Mouse (Mus musculus): ENCODE results near the gene Gpr180. TPM values are rescaled to one million over a fixed set of nuclear protein-coding genes. Genes with fewer than 3 reads are reported as not detected.

Gpr180 gene
- total and polyA plus RNA-seq, 2 experiments: 28.0 to 32.7 TPM

DNA sequence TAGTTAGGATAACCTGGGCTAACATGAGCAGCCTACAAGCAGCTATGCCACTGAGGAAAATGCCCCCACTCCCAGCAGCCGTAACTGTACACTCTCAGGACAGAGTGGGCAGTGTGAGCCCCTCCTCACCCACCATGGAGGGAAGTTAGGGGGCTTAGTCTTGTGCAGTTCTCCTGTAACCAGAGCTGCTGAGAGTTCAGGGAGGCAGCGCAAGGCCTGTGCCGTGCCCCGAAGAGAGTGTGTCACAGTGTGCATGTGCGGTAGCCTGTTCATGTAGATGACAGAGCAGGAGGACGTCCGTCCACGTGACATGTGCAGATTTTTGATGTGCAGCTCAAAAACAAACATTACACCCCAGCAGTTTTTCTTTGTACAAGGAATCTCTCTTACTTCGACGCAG, 19.8 kb downstream of the Gpr180 start:
- no peak for DNase-seq (ENCODE audit: extremely low read depth, low read depth, low spot score)
- WGBS: 88% methylated on average over 10 of the region's 10 CpGs
- H3K79me2 ChIP-seq (ENCODE audit: control insufficient read depth, insufficient read depth, low read length): no peaks in the 10 kb centered on the region; the same call in none of the 2 replicates

DNA sequence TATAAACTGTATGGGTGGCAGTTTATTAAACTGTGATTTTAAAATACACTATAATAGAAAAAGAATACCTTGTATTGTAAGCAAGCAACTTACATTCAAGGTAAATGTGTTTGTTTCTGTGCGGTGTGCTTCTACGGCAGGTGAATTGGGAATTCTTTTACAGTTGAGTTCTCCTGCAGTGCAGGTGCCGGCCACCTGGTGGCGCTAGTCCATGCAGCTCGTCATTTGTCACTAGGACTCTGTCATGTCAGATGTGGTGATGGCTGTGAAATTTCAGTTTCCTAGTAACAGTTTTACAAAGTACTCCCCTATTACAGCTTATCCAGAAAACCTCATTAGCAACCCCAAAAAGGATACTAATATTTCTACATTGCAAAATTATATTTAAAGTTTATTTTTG, 20.2 kb downstream of the Gpr180 start:
- Histone ChIP-seq H3K4me3 (ENCODE audit: insufficient read depth, low read depth, low read length) (no peak overlapping the region; the same call in 1 of the 2 replicates), H3K27ac (replicated peaks; ENCODE audit: insufficient read depth, low read depth, low read length) (no peak overlapping the region), H3K36me3 (ENCODE audit: control insufficient read depth, insufficient read depth, low read length) (peaks cover 21% of the 10 kb centered on the region), H3K27me3 (ENCODE audit: control insufficient read depth, insufficient read depth, low read length) (no peaks in the 10 kb centered on the region), H3K9ac (ENCODE audit: low read depth, low read length) (no peak overlapping the region), H3K79me2 (ENCODE audit: control insufficient read depth, insufficient read depth, low read length) (no peaks in the 10 kb centered on the region; the same call in none of the 2 replicates), H3K4me1 (ENCODE audit: control insufficient read depth, insufficient read depth, low read length) (no peaks in the 10 kb centered on the region)
- no peak for DNase-seq (ENCODE audit: extremely low read depth, low read depth, low spot score)
- 37% methylated on average over 5 of the region's 5 CpGs for WGBS
- TF ChIP-seq CTCF (IDR thresholded peaks at IDR 0.05; ENCODE audit: low read depth, low read length) (peak; percentile 94), POLR2A (IDR thresholded peaks at IDR 0.05; ENCODE audit: extremely low read depth, insufficient read depth, low read length) (no peak)

More for the DNA sequence above, 19.8 kb downstream of the Gpr180 start:
- Histone ChIP-seq H3K4me3 (ENCODE audit: insufficient read depth, low read depth, low read length) (no peak overlapping the region), H3K36me3 (ENCODE audit: control insufficient read depth, insufficient read depth, low read length) (peaks cover 21% of the 10 kb centered on the region; the same call in 1 of the 2 replicates), H3K4me1 (ENCODE audit: control insufficient read depth, insufficient read depth, low read length) (no peaks in the 10 kb centered on the region), H3K27ac (replicated peaks; ENCODE audit: insufficient read depth, low read depth, low read length) (no peak overlapping the region), H3K27me3 (ENCODE audit: control insufficient read depth, insufficient read depth, low read length) (no peaks in the 10 kb centered on the region), H3K9ac (ENCODE audit: low read depth, low read length) (no peak overlapping the region)
- no peak for TF ChIP-seq CTCF (IDR thresholded peaks at IDR 0.05; ENCODE audit: low read depth, low read length)
- TF ChIP-seq POLR2A (IDR thresholded peaks at IDR 0.05; ENCODE audit: extremely low read depth, insufficient read depth, low read length): no peak

DNA sequence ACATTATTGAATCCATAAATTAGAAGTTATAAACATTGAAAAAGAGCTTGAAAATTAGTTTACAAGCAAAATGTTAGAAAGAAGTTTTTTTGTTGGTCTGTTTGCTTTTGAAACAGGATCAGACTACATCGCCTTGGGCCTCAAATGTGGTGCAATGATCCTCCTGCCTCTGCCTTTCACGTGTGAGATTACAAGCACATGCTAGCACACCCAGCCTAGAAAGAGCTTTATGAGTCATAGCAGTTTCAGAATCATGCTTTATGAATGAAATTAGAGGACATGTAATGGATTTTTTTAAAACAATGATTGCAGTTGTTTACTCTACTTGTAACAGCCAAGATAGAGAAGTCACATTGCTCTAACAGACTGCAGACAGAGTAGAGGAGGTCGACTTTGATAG, 24.8 kb downstream of the Gpr180 start:
- no peak for DNase-seq (ENCODE audit: extremely low read depth, low read depth, low spot score)
- H3K9ac ChIP-seq (ENCODE audit: low read depth, low read length): no peak overlapping the region
- WGBS: 75% methylated on average over 3 of the region's 3 CpGs
- no peak for TF ChIP-seq CTCF (IDR thresholded peaks at IDR 0.05; ENCODE audit: low read depth, low read length)
- TF ChIP-seq POLR2A (IDR thresholded peaks at IDR 0.05; ENCODE audit: extremely low read depth, insufficient read depth, low read length): no peak
- no peak overlapping the region for H3K27ac ChIP-seq (replicated peaks; ENCODE audit: insufficient read depth, low read depth, low read length)
- no peak overlapping the region for H3K4me3 ChIP-seq (ENCODE audit: insufficient read depth, low read depth, low read length)
- H3K79me2 ChIP-seq (ENCODE audit: control insufficient read depth, insufficient read depth, low read length): no peaks in the 10 kb centered on the region
- H3K27me3 ChIP-seq (ENCODE audit: control insufficient read depth, insufficient read depth, low read length): no peaks in the 10 kb centered on the region
- H3K36me3 ChIP-seq (ENCODE audit: control insufficient read depth, insufficient read depth, low read length): peaks cover 20% of the 10 kb centered on the region
- H3K4me1 ChIP-seq (ENCODE audit: control insufficient read depth, insufficient read depth, low read length): no peaks in the 10 kb centered on the region

DNA sequence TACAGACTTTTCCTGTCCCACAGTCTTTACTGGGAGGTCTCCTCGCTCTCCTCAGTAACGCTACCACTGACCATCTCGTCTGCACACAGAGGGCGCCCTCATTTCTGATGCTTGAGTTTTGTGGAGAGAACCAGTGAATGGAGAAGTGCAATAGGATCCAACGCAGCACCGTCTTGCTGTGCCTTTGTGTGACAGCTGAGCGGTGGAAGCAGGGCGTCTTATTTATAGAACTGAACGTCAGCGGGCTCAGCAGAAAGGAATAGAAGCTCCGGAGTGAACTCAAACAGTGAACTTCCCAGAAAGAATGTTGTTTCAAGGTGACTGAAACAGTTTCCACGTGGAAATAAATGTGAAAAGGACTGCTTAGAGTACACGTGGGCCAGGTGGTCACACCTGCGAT, 25.7 kb downstream of the Gpr180 start:
- H3K36me3 ChIP-seq (ENCODE audit: control insufficient read depth, insufficient read depth, low read length): peaks cover 20% of the 10 kb centered on the region
- 90% methylated on average over 14 of the region's 14 CpGs for WGBS
- no peaks in the 10 kb centered on the region for H3K27me3 ChIP-seq (ENCODE audit: control insufficient read depth, insufficient read depth, low read length)
- DNase-seq (ENCODE audit: extremely low read depth, low read depth, low spot score): no peak
- H3K4me1 ChIP-seq (ENCODE audit: control insufficient read depth, insufficient read depth, low read length): no peaks in the 10 kb centered on the region
- TF ChIP-seq CTCF (IDR thresholded peaks at IDR 0.05; ENCODE audit: low read depth, low read length) (no peak), POLR2A (IDR thresholded peaks at IDR 0.05; ENCODE audit: extremely low read depth, insufficient read depth, low read length) (no peak)
- H3K79me2 ChIP-seq (ENCODE audit: control insufficient read depth, insufficient read depth, low read length): no peaks in the 10 kb centered on the region
- no peak overlapping the region for H3K9ac ChIP-seq (ENCODE audit: low read depth, low read length)
- H3K4me3 ChIP-seq (ENCODE audit: insufficient read depth, low read depth, low read length): no peak overlapping the region
- H3K27ac ChIP-seq (replicated peaks; ENCODE audit: insufficient read depth, low read depth, low read length): no peak overlapping the region

DNA sequence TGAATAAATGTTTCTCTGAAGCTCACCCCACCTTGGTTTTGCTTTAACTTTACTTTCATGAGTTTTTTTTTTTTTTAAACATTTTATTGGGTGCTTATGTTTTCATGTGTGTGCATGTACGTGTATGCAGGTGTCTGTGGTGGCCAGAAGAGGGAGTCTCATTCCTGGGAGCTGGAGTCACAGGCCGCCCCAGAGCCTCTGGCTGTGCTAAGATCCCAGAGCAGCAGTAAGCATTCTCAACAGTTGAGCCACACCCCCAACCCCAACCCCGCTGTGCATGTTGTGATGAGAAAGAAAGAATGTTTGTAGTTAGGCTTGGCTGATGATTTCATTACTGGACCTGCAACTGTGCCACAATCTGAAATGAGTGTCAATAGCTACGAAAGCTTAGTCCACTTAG, 31.8 kb downstream of the Gpr180 start:
- no peak overlapping the region for H3K27ac ChIP-seq (replicated peaks; ENCODE audit: insufficient read depth, low read depth, low read length)
- no peak overlapping the region for H3K9ac ChIP-seq (ENCODE audit: low read depth, low read length)
- WGBS: 100% methylated on average over 4 of the region's 4 CpGs
- H3K36me3 ChIP-seq (ENCODE audit: control insufficient read depth, insufficient read depth, low read length): peaks cover 6% of the 10 kb centered on the region
- H3K27me3 ChIP-seq (ENCODE audit: control insufficient read depth, insufficient read depth, low read length): no peaks in the 10 kb centered on the region
- no peaks in the 10 kb centered on the region for H3K4me1 ChIP-seq (ENCODE audit: control insufficient read depth, insufficient read depth, low read length)
- TF ChIP-seq POLR2A (IDR thresholded peaks at IDR 0.05; ENCODE audit: extremely low read depth, insufficient read depth, low read length): no peak
- no peak for TF ChIP-seq CTCF (IDR thresholded peaks at IDR 0.05; ENCODE audit: low read depth, low read length)
- no peaks in the 10 kb centered on the region for H3K79me2 ChIP-seq (ENCODE audit: control insufficient read depth, insufficient read depth, low read length)
- DNase-seq (ENCODE audit: extremely low read depth, low read depth, low spot score): no peak
- no peak overlapping the region for H3K4me3 ChIP-seq (ENCODE audit: insufficient read depth, low read depth, low read length)

DNA sequence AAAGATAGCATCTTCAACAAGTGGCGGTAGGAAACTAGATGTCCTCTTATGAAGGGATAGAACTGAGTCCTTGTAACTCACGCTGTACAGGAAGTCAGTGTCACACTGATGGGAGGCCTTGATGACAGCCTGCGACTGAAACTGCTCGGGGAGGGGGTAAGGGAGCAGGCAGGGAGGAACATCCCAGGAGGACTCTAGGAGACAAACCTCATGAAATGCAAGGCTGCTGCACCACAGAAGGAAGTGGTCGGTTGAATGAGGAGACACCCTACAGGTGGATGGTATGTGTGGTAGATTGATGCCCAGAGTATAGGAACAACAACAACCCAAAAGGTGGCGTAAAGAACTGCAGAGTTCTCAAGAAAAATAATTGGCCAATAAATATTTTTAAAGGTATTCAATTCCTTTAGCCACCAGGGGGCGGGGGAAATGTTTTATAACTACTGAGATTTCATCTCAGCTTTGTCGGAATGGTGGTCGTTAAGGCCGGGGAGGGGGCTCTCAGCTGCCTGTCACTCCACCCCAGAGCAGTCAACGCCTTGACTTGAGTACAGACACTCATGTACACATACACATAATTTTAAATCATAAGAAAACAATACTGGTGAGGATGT, 36.7 kb downstream of the Gpr180 start:
- no peak for DNase-seq (ENCODE audit: extremely low read depth, low read depth, low spot score)
- H3K9ac ChIP-seq (ENCODE audit: low read depth, low read length): no peak overlapping the region
- H3K27me3 ChIP-seq (ENCODE audit: control insufficient read depth, insufficient read depth, low read length): no peaks in the 10 kb centered on the region
- no peaks in the 10 kb centered on the region for H3K4me1 ChIP-seq (ENCODE audit: control insufficient read depth, insufficient read depth, low read length)
- no peak overlapping the region for H3K4me3 ChIP-seq (ENCODE audit: insufficient read depth, low read depth, low read length)
- H3K36me3 ChIP-seq (ENCODE audit: control insufficient read depth, insufficient read depth, low read length): 0 out of 2 replicates have a peak, but pooled peaks cover 2% of the 10 kb centered on the region
- TF ChIP-seq CTCF (IDR thresholded peaks at IDR 0.05; ENCODE audit: low read depth, low read length) (no peak), POLR2A (IDR thresholded peaks at IDR 0.05; ENCODE audit: extremely low read depth, insufficient read depth, low read length) (no peak)
- H3K79me2 ChIP-seq (ENCODE audit: control insufficient read depth, insufficient read depth, low read length): no peaks in the 10 kb centered on the region
- H3K27ac ChIP-seq (replicated peaks; ENCODE audit: insufficient read depth, low read depth, low read length): no peak overlapping the region
- 82% methylated on average over 11 of the region's 11 CpGs for WGBS

Measured in liver, adult 2 months (tissue).